Mouse (Mus musculus): ENCODE results near the gene Prtg. TPM values are rescaled to one million over a fixed set of nuclear protein-coding genes. Genes with fewer than 3 reads are reported as not detected.

Gene Prtg
- polyA plus RNA-seq, 1 experiment from 2014 or later, result 2.7 TPM

DNA sequence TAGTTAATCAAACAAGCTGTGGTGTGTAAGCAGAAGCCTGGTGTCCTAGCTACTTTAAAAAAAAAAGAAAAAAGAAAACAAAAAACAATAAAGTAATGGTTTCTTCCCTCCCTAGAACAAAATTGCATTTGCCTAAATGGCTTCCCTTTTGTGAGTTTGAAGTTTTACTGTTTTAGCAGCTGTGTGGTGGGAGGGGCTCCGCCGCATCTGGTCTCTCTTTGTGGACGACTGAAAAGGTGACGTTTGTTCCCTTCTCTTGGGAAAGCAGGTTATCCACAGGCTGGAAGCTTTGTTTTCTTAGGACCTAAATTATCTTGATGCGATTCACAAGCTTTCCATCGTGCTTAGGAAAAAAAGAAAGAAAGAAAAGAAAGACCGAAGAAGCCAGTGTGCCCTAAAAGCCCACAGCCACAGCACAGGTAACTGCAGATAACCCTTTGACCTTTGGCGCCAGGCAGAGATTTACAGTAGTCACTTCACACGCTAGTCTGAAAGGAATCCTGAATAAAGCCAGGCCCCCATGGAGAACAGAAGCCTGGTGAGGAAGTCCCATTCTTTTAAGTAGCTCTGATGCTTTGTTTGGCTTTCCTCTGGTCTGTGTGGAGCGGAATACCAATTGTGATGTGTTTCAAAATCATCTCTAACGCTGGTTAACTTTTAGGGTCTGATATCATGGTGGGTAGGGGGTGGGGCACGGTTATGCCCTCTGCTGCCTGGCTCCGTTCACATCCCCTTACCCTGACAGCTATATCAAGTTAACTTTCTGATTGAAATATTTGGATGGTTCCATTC is 65.0 kb downstream of the Prtg start:
- H3K27ac ChIP-seq (replicated peaks; ENCODE audit: low read depth, low read length), result peak overlapping the region; percentile 22
- H3K4me3 ChIP-seq (ENCODE audit: low read depth, low read length), result no peak overlapping the region
- DNase-seq (ENCODE audit: low spot score) (peak; percentile 64), ATAC-seq (ENCODE audit: insufficient number of reproducible peaks, low FRiP score, low TSS enrichment, low read depth) (no peak)
- peaks cover 7% of the 10 kb centered on the region; the same call in 1 of the 2 replicates for H3K4me1 ChIP-seq (ENCODE audit: control insufficient read depth, insufficient read depth, low read length)
- H3K36me3 ChIP-seq (ENCODE audit: control insufficient read depth, insufficient read depth, low read length), result no peaks in the 10 kb centered on the region
- no peaks in the 10 kb centered on the region for H3K9me3 ChIP-seq (ENCODE audit: control insufficient read depth, low read length)
- 12% methylated on average over 13 of the region's 13 CpGs for WGBS
- H3K9ac ChIP-seq (ENCODE audit: low read length), result no peak overlapping the region; the same call in 1 of the 2 replicates
- no peaks in the 10 kb centered on the region for H3K27me3 ChIP-seq (ENCODE audit: control insufficient read depth, insufficient read depth, low read length)
- peak overlapping the region; percentile 5; the same call in 1 of the 2 replicates for H3K4me2 ChIP-seq (ENCODE audit: low read depth, severe bottlenecking)

DNA sequence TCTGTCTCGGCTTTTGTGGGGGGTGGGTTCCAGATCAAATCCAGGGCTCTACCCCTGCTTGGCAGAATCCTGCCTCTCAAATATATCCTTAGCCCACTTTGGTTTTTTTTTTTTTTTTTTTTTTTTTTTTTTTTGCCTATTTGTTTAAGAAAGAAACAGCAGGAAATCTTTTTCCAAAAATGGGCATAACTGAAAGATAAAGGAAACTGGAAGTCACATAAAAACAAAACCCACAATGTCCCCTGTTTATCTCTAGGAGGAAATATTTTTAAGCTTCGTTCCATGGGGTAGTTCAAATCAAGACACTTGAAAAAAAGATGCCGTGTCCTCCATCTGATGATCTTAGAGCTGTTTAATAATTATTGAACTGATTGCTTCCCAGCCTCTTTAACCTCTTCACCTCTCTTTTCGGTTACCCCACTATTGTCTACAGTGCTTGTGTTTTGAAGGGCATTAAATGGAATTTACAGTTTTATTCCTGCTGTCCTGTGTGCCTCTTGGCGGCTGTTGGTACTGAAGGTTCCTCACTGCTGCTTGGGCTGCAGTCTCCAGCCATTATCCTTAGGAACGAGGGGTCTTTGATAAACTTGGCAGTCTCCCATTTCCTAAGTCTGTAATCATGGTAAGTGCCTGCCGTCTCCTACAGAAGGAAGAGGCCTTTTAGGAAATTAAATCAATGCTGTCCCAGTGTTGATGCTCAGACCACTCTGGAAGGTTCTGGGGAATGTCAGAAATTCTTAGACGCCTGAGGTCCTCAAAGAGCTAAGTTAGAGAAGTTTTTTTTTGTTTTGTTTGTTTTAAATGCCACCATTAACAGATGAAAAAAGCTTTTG is 65.8 kb downstream of the Prtg start:
- no peak for DNase-seq (ENCODE audit: low spot score)
- Histone ChIP-seq H3K9ac (ENCODE audit: low read length) (no peak overlapping the region), H3K4me3 (ENCODE audit: low read depth, low read length) (no peak overlapping the region), H3K36me3 (ENCODE audit: control insufficient read depth, insufficient read depth, low read length) (no peaks in the 10 kb centered on the region), H3K9me3 (ENCODE audit: control insufficient read depth, low read length) (no peaks in the 10 kb centered on the region), H3K4me2 (ENCODE audit: low read depth, severe bottlenecking) (no peak overlapping the region), H3K4me1 (ENCODE audit: control insufficient read depth, insufficient read depth, low read length) (peaks cover 7% of the 10 kb centered on the region; the same call in 1 of the 2 replicates), H3K27me3 (ENCODE audit: control insufficient read depth, insufficient read depth, low read length) (no peaks in the 10 kb centered on the region), H3K27ac (replicated peaks; ENCODE audit: low read depth, low read length) (no peak overlapping the region)
- 40% methylated on average over 8 of the region's 8 CpGs for WGBS
- no peak for ATAC-seq (ENCODE audit: insufficient number of reproducible peaks, low FRiP score, low TSS enrichment, low read depth)

DNA sequence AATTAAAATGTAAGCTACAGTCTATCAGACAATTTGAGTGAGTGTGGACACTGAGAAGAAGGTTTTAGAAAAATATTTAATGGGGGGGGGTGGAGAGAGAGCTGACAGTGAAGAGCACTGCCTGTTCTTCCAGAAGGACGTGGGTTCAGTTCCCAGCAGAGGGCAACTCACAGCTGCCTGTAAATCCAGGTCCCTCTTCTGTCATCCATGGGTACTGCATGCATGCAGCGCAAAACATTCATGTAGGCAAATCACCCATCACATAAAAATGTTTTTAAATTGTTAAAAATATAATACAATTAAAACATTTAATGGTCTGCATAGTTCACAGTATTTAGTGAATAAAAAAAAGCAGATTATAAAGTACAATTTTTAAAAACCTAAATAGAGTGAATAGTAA is 69.2 kb downstream of the Prtg start:
- H3K27me3 ChIP-seq (ENCODE audit: control insufficient read depth, insufficient read depth, low read length), result no peaks in the 10 kb centered on the region
- 89% methylated on average over 2 of the region's 2 CpGs for WGBS
- H3K4me3 ChIP-seq (ENCODE audit: low read depth, low read length), result no peak overlapping the region
- ATAC-seq (ENCODE audit: insufficient number of reproducible peaks, low FRiP score, low TSS enrichment, low read depth) (no peak), DNase-seq (ENCODE audit: low spot score) (no peak)
- H3K9me3 ChIP-seq (ENCODE audit: control insufficient read depth, low read length), result no peaks in the 10 kb centered on the region
- no peak overlapping the region for H3K9ac ChIP-seq (ENCODE audit: low read length)
- peaks cover 30% of the 10 kb centered on the region for H3K4me1 ChIP-seq (ENCODE audit: control insufficient read depth, insufficient read depth, low read length)
- no peak overlapping the region for H3K4me2 ChIP-seq (ENCODE audit: low read depth, severe bottlenecking)
- no peaks in the 10 kb centered on the region for H3K36me3 ChIP-seq (ENCODE audit: control insufficient read depth, insufficient read depth, low read length)
- no peak overlapping the region for H3K27ac ChIP-seq (replicated peaks; ENCODE audit: low read depth, low read length)

DNA sequence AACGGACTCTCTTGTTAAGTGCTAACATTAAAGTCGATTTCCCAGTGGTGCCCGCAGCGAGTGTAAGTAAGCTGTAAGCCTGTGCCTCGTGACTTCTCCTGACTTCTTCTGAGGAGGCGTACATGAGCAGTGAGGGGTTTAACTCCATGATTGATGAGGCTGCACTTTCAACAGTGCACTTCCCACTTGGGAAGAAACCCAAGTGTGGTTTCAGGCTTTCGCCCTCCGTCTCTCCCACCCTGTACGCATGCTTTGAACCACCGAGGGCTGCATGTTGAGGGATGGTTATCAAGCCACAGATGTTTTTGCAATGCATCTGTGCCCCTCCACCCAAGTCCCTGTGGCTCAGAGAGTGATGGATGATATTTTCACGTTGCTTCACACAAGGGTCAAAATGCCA is 71.2 kb downstream of the Prtg start:
- Histone ChIP-seq H3K4me3 (ENCODE audit: low read depth, low read length) (no peak overlapping the region), H3K27me3 (ENCODE audit: control insufficient read depth, insufficient read depth, low read length) (no peaks in the 10 kb centered on the region), H3K36me3 (ENCODE audit: control insufficient read depth, insufficient read depth, low read length) (peaks cover 2% of the 10 kb centered on the region; the same call in 1 of the 2 replicates), H3K9me3 (ENCODE audit: control insufficient read depth, low read length) (no peaks in the 10 kb centered on the region), H3K4me2 (ENCODE audit: low read depth, severe bottlenecking) (no peak overlapping the region), H3K27ac (replicated peaks; ENCODE audit: low read depth, low read length) (0 out of 2 replicates have a peak overlapping the region, but pooled peaks have one; percentile 39), H3K9ac (ENCODE audit: low read length) (no peak overlapping the region), H3K4me1 (ENCODE audit: control insufficient read depth, insufficient read depth, low read length) (peaks cover 36% of the 10 kb centered on the region)
- peak; percentile 52 for DNase-seq (ENCODE audit: low spot score)
- peak; percentile 66 for ATAC-seq (ENCODE audit: insufficient number of reproducible peaks, low FRiP score, low TSS enrichment, low read depth)
- 19% methylated on average over 11 of the region's 11 CpGs for WGBS

- H3K4me3 ChIP-seq (ENCODE audit: low read depth, low read length), result no peak overlapping the region
- H3K9me3 ChIP-seq (ENCODE audit: control insufficient read depth, low read length), result no peaks in the 10 kb centered on the region
- H3K27ac ChIP-seq (replicated peaks; ENCODE audit: low read depth, low read length), result peak overlapping the region; percentile 47; the same call in 1 of the 2 replicates
- H3K36me3 ChIP-seq (ENCODE audit: control insufficient read depth, insufficient read depth, low read length), result peaks cover 2% of the 10 kb centered on the region; the same call in 1 of the 2 replicates
- no peak for ATAC-seq (ENCODE audit: insufficient number of reproducible peaks, low FRiP score, low TSS enrichment, low read depth)
- no peaks in the 10 kb centered on the region for H3K27me3 ChIP-seq (ENCODE audit: control insufficient read depth, insufficient read depth, low read length)
- 0 out of 2 replicates have a peak overlapping the region, but pooled peaks have one; percentile 10 for H3K4me2 ChIP-seq (ENCODE audit: low read depth, severe bottlenecking)
- no peak overlapping the region for H3K9ac ChIP-seq (ENCODE audit: low read length)
- no peak for DNase-seq (ENCODE audit: low spot score)
- WGBS, result 38% methylated on average over 6 of the region's 6 CpGs
- H3K4me1 ChIP-seq (ENCODE audit: control insufficient read depth, insufficient read depth, low read length), result peaks cover 43% of the 10 kb centered on the region
These were observed 72.0 kb downstream of the Prtg start for GRCm38 (mm10) chr9:72878656-72879055.

DNA sequence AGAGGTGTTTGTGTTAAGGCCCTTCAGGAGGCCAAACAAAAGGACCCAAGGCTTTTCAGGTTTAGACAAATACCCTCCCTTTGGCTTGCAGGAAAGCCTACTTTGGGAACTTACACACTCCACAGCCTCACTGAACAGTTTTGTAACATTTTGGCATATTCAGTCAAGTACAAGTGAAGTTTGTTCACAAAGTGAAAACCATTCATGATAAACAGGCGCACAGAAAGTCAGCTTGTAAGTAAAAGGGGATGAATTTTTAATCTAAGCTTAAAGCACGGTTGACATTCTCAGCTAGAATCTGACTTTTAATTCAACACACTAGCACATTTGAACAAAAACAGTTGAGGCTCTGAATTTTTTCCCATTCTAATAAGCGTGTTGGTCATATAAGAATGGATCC is 72.9 kb downstream of the Prtg start:
- Histone ChIP-seq H3K9me3 (ENCODE audit: control insufficient read depth, low read length) (no peaks in the 10 kb centered on the region), H3K27me3 (ENCODE audit: control insufficient read depth, insufficient read depth, low read length) (no peaks in the 10 kb centered on the region), H3K27ac (replicated peaks; ENCODE audit: low read depth, low read length) (no peak overlapping the region; the same call in 1 of the 2 replicates), H3K4me3 (ENCODE audit: low read depth, low read length) (no peak overlapping the region), H3K4me1 (ENCODE audit: control insufficient read depth, insufficient read depth, low read length) (peaks cover 45% of the 10 kb centered on the region), H3K36me3 (ENCODE audit: control insufficient read depth, insufficient read depth, low read length) (peaks cover 2% of the 10 kb centered on the region; the same call in 1 of the 2 replicates), H3K4me2 (ENCODE audit: low read depth, severe bottlenecking) (no peak overlapping the region), H3K9ac (ENCODE audit: low read length) (no peak overlapping the region)
- ATAC-seq (ENCODE audit: insufficient number of reproducible peaks, low FRiP score, low TSS enrichment, low read depth) (no peak), DNase-seq (ENCODE audit: low spot score) (no peak)
- 73% methylated on average over 3 of the region's 3 CpGs for WGBS

DNA sequence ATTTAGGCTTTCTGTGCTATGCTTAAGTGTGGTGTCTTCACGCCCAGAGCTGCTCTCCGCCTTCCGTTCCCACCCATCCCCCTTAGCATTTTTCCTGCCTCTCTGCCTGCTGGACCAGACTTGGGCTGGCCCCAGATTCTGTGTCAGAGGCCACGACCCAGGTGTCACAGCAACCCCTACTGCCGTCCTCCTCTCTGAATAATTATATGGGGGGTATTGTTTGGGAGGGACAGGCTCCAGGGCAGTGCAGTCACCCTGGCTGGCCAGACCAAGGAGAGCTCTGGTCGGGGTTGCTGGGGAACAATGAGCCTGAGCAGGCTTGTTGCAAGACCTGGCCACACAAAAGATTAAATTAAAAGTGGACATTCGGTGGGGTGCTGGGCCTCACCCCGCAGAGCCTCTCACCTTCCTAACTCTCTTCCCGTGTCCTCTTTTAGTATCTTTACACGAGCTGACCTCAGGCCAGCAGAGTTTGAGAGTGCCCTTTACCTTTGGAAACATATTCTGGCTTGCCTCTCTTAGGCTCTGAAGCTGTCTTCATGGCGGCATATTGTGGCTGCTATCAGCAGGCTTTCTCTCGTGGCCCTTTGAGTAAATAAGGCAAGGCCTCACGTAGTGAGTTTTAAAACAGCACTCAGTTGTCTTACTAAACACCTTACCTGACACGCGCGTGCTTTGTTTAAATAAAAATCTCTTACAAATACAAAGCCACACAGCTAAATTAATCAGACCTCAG is 73.7 kb downstream of the Prtg start:
- ATAC-seq (ENCODE audit: insufficient number of reproducible peaks, low FRiP score, low TSS enrichment, low read depth), result no peak
- Histone ChIP-seq H3K4me3 (ENCODE audit: low read depth, low read length) (no peak overlapping the region), H3K9me3 (ENCODE audit: control insufficient read depth, low read length) (no peaks in the 10 kb centered on the region), H3K9ac (ENCODE audit: low read length) (no peak overlapping the region), H3K4me2 (ENCODE audit: low read depth, severe bottlenecking) (no peak overlapping the region; the same call in 1 of the 2 replicates), H3K36me3 (ENCODE audit: control insufficient read depth, insufficient read depth, low read length) (peaks cover 2% of the 10 kb centered on the region; the same call in 1 of the 2 replicates), H3K27ac (replicated peaks; ENCODE audit: low read depth, low read length) (peak overlapping the region; percentile 67), H3K4me1 (ENCODE audit: control insufficient read depth, insufficient read depth, low read length) (peaks cover 45% of the 10 kb centered on the region), H3K27me3 (ENCODE audit: control insufficient read depth, insufficient read depth, low read length) (no peaks in the 10 kb centered on the region)
- 27% methylated on average over 16 of the region's 16 CpGs for WGBS
- peak; percentile 52 for DNase-seq (ENCODE audit: low spot score)

Data from limb, embryonic 11.5 days (tissue).